Mouse (Mus musculus) right cerebral cortex, postnatal 25 days (tissue): Measurements from ENCODE around the gene Myo10.
A peak's percentile ranks its signal among the peaks of the same experiment; 100 is the strongest.

Experiments used
- DNase-seq: peaks from one replicate; pipeline ENCODE4 v3.0.0; 2022

Gene Myo10

GRCm38 (mm10) chr15:25620560-25620959 is 1.8 kb upstream of the Myo10 start:
- DNase-seq, result no peak

- DNase-seq, result no peak
Observed at GRCm38 (mm10) chr15:25621351-25622199, 750 bp upstream of the Myo10 start.

GRCm38 (mm10) chr15:25622867-25623471 is 644 bp downstream of the Myo10 start:
- no peak for DNase-seq

GRCm38 (mm10) chr15:25623556-25624180 is 1.3 kb downstream of the Myo10 start:
- no peak for DNase-seq

- DNase-seq, result no peak
Observed at GRCm38 (mm10) chr15:25624263-25624662, 1.9 kb downstream of the Myo10 start.

- DNase-seq, result no peak
Observed at GRCm38 (mm10) chr15:25625471-25625870, 3.1 kb downstream of the Myo10 start.

GRCm38 (mm10) chr15:25627012-25627411 is 4.7 kb downstream of the Myo10 start:
- no peak for DNase-seq

GRCm38 (mm10) chr15:25628251-25628650 is 5.9 kb downstream of the Myo10 start:
- DNase-seq, result no peak

- DNase-seq, result no peak
Observed at GRCm38 (mm10) chr15:25630716-25631115, 8.4 kb downstream of the Myo10 start.

GRCm38 (mm10) chr15:25631332-25631731 is 9.0 kb downstream of the Myo10 start:
- no peak for DNase-seq

GRCm38 (mm10) chr15:25632902-25633301 is 10.6 kb downstream of the Myo10 start:
- no peak for DNase-seq

GRCm38 (mm10) chr15:25633674-25634340 is 11.5 kb downstream of the Myo10 start:
- no peak for DNase-seq

GRCm38 (mm10) chr15:25637727-25638126 is 15.4 kb downstream of the Myo10 start:
- DNase-seq, result peak; percentile 39

- DNase-seq, result no peak
Observed at GRCm38 (mm10) chr15:25639217-25639616, 16.9 kb downstream of the Myo10 start.

- no peak for DNase-seq
Observed at GRCm38 (mm10) chr15:25640840-25641752, 18.8 kb downstream of the Myo10 start.

GRCm38 (mm10) chr15:25642214-25643058 is 20.1 kb downstream of the Myo10 start:
- no peak for DNase-seq

GRCm38 (mm10) chr15:25645862-25646261 is 23.5 kb downstream of the Myo10 start:
- no peak for DNase-seq

- DNase-seq, result no peak
Observed at GRCm38 (mm10) chr15:25648287-25648686, 26.0 kb downstream of the Myo10 start.

- no peak for DNase-seq
Observed at GRCm38 (mm10) chr15:25650371-25650770, 28.0 kb downstream of the Myo10 start.

- DNase-seq, result no peak
Observed at GRCm38 (mm10) chr15:25651820-25652219, 29.5 kb downstream of the Myo10 start.

- no peak for DNase-seq
Observed at GRCm38 (mm10) chr15:25652368-25652767, 30.0 kb downstream of the Myo10 start.
